Mouse (Mus musculus): ENCODE data around the gene A930018P22Rik. TPM values are rescaled to one million over a fixed set of nuclear protein-coding genes. Genes with fewer than 3 reads are reported as not detected.
A peak's percentile ranks its signal among the peaks of the same experiment; 100 is the strongest.
"Not testable (repeated sequence)": the region's sequence is repeated elsewhere in the genome, so short reads cannot be mapped to it uniquely, and the experiment has no call there.

The A930018P22Rik gene
- polyA plus RNA-seq (2012; rRNA removed) (0.22 and 0.23 TPM in 2 replicates), polyA plus RNA-seq (2014; fragmentation: Nextera tagmentation; extraction: Ambion mirVana) (0.63 and 0.93 TPM in 2 replicates)

DNA sequence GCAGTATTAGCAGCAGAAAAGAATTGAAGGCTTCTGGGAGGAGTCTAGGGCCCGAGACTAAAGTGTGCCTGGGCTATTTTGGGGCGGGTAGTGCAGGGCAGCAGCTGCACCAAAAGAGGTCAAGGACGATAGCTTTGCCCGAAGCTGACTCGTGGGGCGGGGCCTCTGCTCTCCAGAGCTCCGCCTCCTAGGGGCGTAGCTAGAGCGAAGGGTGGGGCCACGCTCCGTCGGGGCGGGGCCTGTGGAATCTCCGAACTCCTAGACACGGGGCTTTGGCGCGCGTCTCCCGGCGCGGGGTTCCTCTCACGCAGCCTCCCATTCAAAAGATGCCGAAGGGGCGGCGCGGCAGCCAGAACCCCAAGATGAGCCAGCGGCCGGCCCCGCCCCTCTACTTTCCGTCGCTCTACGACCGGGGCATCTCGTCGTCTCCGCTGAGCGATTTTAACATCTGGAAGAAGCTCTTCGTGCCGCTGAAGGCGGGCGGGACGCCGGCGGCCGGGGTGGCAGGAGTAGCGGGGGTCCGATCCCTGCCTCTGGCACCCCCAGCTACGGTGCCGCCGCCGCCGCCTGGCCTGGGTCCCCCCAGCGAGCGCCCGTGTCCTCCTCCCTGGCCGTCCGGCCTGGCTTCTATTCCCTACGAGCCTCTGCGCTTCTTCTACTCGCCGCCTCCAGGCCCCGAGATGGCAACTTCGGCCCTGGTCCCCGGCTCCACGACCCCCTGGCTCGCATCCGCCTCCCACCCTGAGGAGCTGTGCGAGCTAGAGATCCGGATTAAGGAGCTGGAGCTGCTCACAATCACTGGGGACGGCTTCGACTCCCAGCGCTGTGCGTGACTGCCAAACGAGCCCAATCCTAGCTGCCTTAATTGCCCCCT lies at the start of gene A930018P22Rik:
TSS of gene A930018P22Rik (plus strand) at position 265 of the 874 bp plus-strand sequence.
- H3K9ac ChIP-seq (replicated peaks), result peak within 1 kb of the TSS; percentile 100
- H3K36me3 ChIP-seq (replicated peaks; ENCODE audit: control insufficient read depth, insufficient read depth, low read depth), result no peaks in the 10 kb centered on the region; the same call in 1 of the 2 replicates
- peak; percentile 91 to 97 (median 92) for DNase-seq (ENCODE audit: low read depth in 3 of 3, low spot score in 3 of 3)
- H3K9me3 ChIP-seq (ENCODE audit: control insufficient read depth, low read length), result no peaks in the 10 kb centered on the region
- H3K4me1 ChIP-seq (replicated peaks; ENCODE audit: control insufficient read depth in 2 of 2, insufficient read depth in 2 of 2, low read length in 1 of 2), result peaks cover 38 to 40% of the 10 kb centered on the region in 2 experiments
- peak; percentile 87 for ATAC-seq (ENCODE audit: insufficient read depth)
- WGBS (ENCODE audit: insufficient replicate concordance), result under 1% methylated on average over 74 of the region's 74 CpGs
- H3K4me2 ChIP-seq (ENCODE audit: low read depth), result peak within 1 kb of the TSS; percentile 98
- peak within 1 kb of the TSS; percentile 97 for H3K27ac ChIP-seq
- peak within 1 kb of the TSS; percentile 56 to 93 for H3K4me3 ChIP-seq (ENCODE audit: insufficient read depth in 1 of 2, low read depth in 2 of 2, low read length in 2 of 2)
- H3K27me3 ChIP-seq (ENCODE audit: control insufficient read depth, insufficient read depth, low read length), result peaks cover 6% of the 10 kb centered on the region
- TF ChIP-seq EP300 (IDR thresholded peaks at IDR 0.05; ENCODE audit: low read depth), result no peak; the same call in 1 of the 2 replicates
- TF ChIP-seq CTCF (IDR thresholded peaks at IDR 0.05; ENCODE audit: low read depth), result no peak

DNA sequence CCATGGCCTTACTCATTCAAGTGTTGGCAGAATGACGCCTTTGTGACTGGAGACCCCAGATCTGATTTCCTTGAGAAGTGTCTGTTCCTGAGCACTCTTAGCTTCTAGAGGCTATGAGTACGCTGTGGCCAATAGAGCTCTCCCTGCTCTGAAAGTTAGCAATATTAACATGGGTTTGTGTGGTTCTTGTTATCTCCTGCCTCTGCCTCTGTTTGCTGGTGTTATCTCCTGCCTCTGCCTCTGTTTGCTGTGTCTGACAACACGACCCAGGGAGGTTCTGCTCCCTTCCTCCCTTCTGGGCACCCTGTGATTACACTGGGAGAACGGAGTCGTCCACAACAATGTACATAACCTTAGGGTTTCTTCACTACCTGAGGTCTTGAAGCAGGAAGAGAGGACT lies 44.3 kb upstream of the A930018P22Rik start:
- peak; percentile 88 for TF ChIP-seq EP300 (IDR thresholded peaks at IDR 0.05; ENCODE audit: low read depth)
- H3K27me3 ChIP-seq (ENCODE audit: control insufficient read depth, insufficient read depth, low read length); H3K9me3 ChIP-seq (ENCODE audit: control insufficient read depth, low read length); H3K36me3 ChIP-seq (replicated peaks; ENCODE audit: control insufficient read depth, insufficient read depth, low read depth): not testable (repeated sequence)
- ATAC-seq (ENCODE audit: insufficient read depth), result peak; percentile 99
- peak; percentile 54 to 64 (median 57) for DNase-seq (ENCODE audit: low read depth in 3 of 3, low spot score in 3 of 3)
- 8% methylated on average over 5 of the region's 5 CpGs for WGBS (ENCODE audit: insufficient replicate concordance)
- peak overlapping the region; percentile 63 for H3K4me2 ChIP-seq (ENCODE audit: low read depth)
- peak overlapping the region; percentile 32 to 34; a peak in 3 of 4 replicates for H3K4me3 ChIP-seq (ENCODE audit: insufficient read depth in 1 of 2, low read depth in 2 of 2, low read length in 2 of 2)
- peak overlapping the region; percentile 86 for H3K27ac ChIP-seq
- peak overlapping the region; percentile 40 for H3K9ac ChIP-seq (replicated peaks)
- peaks cover 18 to 34% of the 10 kb centered on the region in 2 experiments for H3K4me1 ChIP-seq (replicated peaks; ENCODE audit: control insufficient read depth in 2 of 2, insufficient read depth in 2 of 2, low read length in 1 of 2)

DNA sequence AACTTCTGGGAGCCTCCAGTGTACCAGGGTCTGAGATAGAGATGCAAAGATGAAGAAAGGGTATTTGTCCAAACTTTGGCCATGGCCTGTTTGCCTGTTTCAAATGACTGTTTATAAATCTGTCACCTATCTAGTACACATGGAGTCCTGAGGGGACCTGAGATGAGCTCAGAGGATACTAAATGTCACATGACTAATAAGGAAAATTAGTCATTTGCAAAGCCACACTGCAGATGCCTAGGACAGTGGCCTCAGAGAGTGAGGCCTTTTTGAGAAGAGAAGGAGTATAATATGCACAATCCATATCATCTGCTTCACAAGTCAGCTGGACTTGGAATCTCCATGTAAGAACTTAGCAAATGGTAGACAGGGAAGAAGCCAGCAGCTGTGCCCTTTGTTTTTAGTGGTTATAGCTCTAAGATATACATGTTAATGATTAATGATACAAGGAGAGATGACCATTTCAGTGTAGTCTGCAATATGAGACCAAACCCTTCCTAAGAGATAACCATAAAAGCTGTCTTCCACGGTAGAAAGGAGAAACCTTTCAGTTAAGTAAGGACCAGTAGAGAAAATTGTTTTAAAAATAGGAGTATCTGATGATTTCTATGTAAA lies 41.0 kb upstream of the A930018P22Rik start:
- not testable (repeated sequence) for ATAC-seq (ENCODE audit: insufficient read depth); DNase-seq (ENCODE audit: low read depth in 3 of 3, low spot score in 3 of 3); H3K27ac ChIP-seq; H3K27me3 ChIP-seq (ENCODE audit: control insufficient read depth, insufficient read depth, low read length); H3K9ac ChIP-seq (replicated peaks); H3K36me3 ChIP-seq (replicated peaks; ENCODE audit: control insufficient read depth, insufficient read depth, low read depth); H3K9me3 ChIP-seq (ENCODE audit: control insufficient read depth, low read length); H3K4me2 ChIP-seq (ENCODE audit: low read depth); H3K4me3 ChIP-seq (ENCODE audit: insufficient read depth in 1 of 2, low read depth in 2 of 2, low read length in 2 of 2)
- peaks cover 18 to 34% of the 10 kb centered on the region in 2 experiments for H3K4me1 ChIP-seq (replicated peaks; ENCODE audit: control insufficient read depth in 2 of 2, insufficient read depth in 2 of 2, low read length in 1 of 2)
- no CpG with 5 or more reads among the region's 1 CpGs for WGBS (ENCODE audit: insufficient replicate concordance)

DNA sequence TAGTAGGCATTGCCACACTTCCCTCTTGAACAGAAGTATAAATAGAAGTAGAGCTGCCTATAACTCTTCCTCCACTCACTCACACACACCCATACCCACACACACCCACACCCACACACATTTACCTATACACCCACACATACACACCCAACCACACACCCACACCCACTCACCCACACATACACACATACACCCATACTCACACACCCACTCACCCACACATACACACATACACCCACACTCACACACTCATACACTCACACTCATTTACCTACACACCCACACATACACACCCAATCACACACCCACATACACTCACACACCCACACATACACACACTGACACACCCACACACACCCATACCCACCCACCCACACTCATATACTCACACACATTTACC lies 40.1 kb upstream of the A930018P22Rik start:
- Histone ChIP-seq H3K4me1 (replicated peaks; ENCODE audit: control insufficient read depth in 2 of 2, insufficient read depth in 2 of 2, low read length in 1 of 2) (peaks cover 18 to 36% of the 10 kb centered on the region in 2 experiments), H3K9ac (replicated peaks) (no peak overlapping the region), H3K9me3 (ENCODE audit: control insufficient read depth, low read length) (no peaks in the 10 kb centered on the region), H3K4me3 (ENCODE audit: insufficient read depth in 1 of 2, low read depth in 2 of 2, low read length in 2 of 2) (no peak overlapping the region), H3K27me3 (ENCODE audit: control insufficient read depth, insufficient read depth, low read length) (no peaks in the 10 kb centered on the region), H3K27ac (no peak overlapping the region), H3K4me2 (ENCODE audit: low read depth) (no peak overlapping the region), H3K36me3 (replicated peaks; ENCODE audit: control insufficient read depth, insufficient read depth, low read depth) (no peaks in the 10 kb centered on the region)
- DNase-seq (ENCODE audit: low read depth in 3 of 3, low spot score in 3 of 3), result no peak
- no peak for ATAC-seq (ENCODE audit: insufficient read depth)
- TF ChIP-seq EP300 (IDR thresholded peaks at IDR 0.05; ENCODE audit: low read depth) (no peak), CTCF (IDR thresholded peaks at IDR 0.05; ENCODE audit: low read depth) (no peak)

DNA sequence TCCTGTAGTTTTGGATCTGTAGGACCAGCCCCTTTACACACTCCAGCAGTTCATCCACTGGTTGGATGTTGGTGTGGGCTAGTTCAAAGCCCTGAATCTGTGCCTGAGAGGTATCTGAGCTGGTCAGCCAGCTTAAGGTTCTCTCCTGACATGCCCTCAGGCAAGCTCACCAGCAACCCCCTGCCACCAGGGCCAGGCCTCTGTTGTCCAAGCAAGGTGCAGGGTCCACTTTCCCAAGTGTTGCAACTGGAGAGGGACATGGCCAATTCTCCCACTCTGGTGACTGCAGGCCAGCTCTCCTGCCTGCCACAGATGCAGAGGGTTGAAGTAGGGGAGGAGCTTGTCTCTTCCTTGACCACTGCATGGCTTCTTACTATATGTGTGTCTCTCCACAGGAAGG lies 38.5 kb upstream of the A930018P22Rik start:
- not testable (repeated sequence) for H3K9me3 ChIP-seq (ENCODE audit: control insufficient read depth, low read length); H3K9ac ChIP-seq (replicated peaks); H3K4me3 ChIP-seq (ENCODE audit: insufficient read depth in 1 of 2, low read depth in 2 of 2, low read length in 2 of 2); H3K36me3 ChIP-seq (replicated peaks; ENCODE audit: control insufficient read depth, insufficient read depth, low read depth); DNase-seq (ENCODE audit: low read depth in 3 of 3, low spot score in 3 of 3); H3K27me3 ChIP-seq (ENCODE audit: control insufficient read depth, insufficient read depth, low read length); H3K4me2 ChIP-seq (ENCODE audit: low read depth); H3K27ac ChIP-seq
- peak; percentile 14; the same call in 1 of the 2 replicates for ATAC-seq (ENCODE audit: insufficient read depth)
- peaks cover 13 to 23% of the 10 kb centered on the region in 2 experiments for H3K4me1 ChIP-seq (replicated peaks; ENCODE audit: control insufficient read depth in 2 of 2, insufficient read depth in 2 of 2, low read length in 1 of 2)

Measured in liver, embryonic 14.5 days (tissue).